Mouse (Mus musculus): ENCODE data around the gene Stk24. TPM values are rescaled to one million over a fixed set of nuclear protein-coding genes. Genes with fewer than 3 reads are reported as not detected.

Gene Stk24
- polyA plus RNA-seq, 1 experiment from 2014 or later, result 47.9 TPM

GRCm38 (mm10) chr14:121251099-121251498, 128.7 kb downstream of the Stk24 start:
- no peaks in the 10 kb centered on the region for H3K27me3 ChIP-seq (ENCODE audit: control insufficient read depth, insufficient read depth, low read length)
- no peak for ATAC-seq (replicated peaks; ENCODE audit: insufficient number of reproducible peaks, low FRiP score, low TSS enrichment, low read depth)
- WGBS, result 85% methylated on average over 5 of the region's 5 CpGs
- no peak for DNase-seq (ENCODE audit: low spot score)
- H3K9ac ChIP-seq (replicated peaks; ENCODE audit: low read length), result no peak overlapping the region
- no peak overlapping the region for H3K27ac ChIP-seq (replicated peaks; ENCODE audit: low read depth, low read length)
- H3K36me3 ChIP-seq (replicated peaks; ENCODE audit: control insufficient read depth, insufficient read depth, low read depth, low read length), result no peaks in the 10 kb centered on the region; the same call in 1 of the 2 replicates
- H3K4me2 ChIP-seq (ENCODE audit: low read depth, low read length), result no peak overlapping the region
- peaks cover 4% of the 10 kb centered on the region; the same call in 1 of the 2 replicates for H3K4me1 ChIP-seq (ENCODE audit: control insufficient read depth, insufficient read depth, low read length)
- H3K4me3 ChIP-seq (ENCODE audit: low read depth, low read length), result no peak overlapping the region
- H3K9me3 ChIP-seq (replicated peaks; ENCODE audit: control insufficient read depth, low read length), result no peaks in the 10 kb centered on the region

GRCm38 (mm10) chr14:121248346-121248745, 131.5 kb downstream of the Stk24 start:
- H3K9ac ChIP-seq (replicated peaks; ENCODE audit: low read length), result no peak overlapping the region
- H3K36me3 ChIP-seq (replicated peaks; ENCODE audit: control insufficient read depth, insufficient read depth, low read depth, low read length), result peaks cover 3% of the 10 kb centered on the region; the same call in 1 of the 2 replicates
- peaks cover 4% of the 10 kb centered on the region; the same call in 1 of the 2 replicates for H3K4me1 ChIP-seq (ENCODE audit: control insufficient read depth, insufficient read depth, low read length)
- WGBS, result 73% methylated on average over 5 of the region's 5 CpGs
- no peak for ATAC-seq (replicated peaks; ENCODE audit: insufficient number of reproducible peaks, low FRiP score, low TSS enrichment, low read depth)
- DNase-seq (ENCODE audit: low spot score), result peak; percentile 22
- no peak overlapping the region for H3K4me3 ChIP-seq (ENCODE audit: low read depth, low read length)
- H3K27ac ChIP-seq (replicated peaks; ENCODE audit: low read depth, low read length), result peak overlapping the region; percentile 23; the same call in 1 of the 2 replicates
- H3K27me3 ChIP-seq (ENCODE audit: control insufficient read depth, insufficient read depth, low read length), result no peaks in the 10 kb centered on the region
- H3K4me2 ChIP-seq (ENCODE audit: low read depth, low read length), result no peak overlapping the region
- H3K9me3 ChIP-seq (replicated peaks; ENCODE audit: control insufficient read depth, low read length), result no peaks in the 10 kb centered on the region

GRCm38 (mm10) chr14:121247287-121247686, 132.5 kb downstream of the Stk24 start:
- Histone ChIP-seq H3K27ac (replicated peaks; ENCODE audit: low read depth, low read length) (0 out of 2 replicates have a peak overlapping the region, but pooled peaks have one; percentile 10), H3K9me3 (replicated peaks; ENCODE audit: control insufficient read depth, low read length) (no peaks in the 10 kb centered on the region), H3K4me3 (ENCODE audit: low read depth, low read length) (no peak overlapping the region), H3K4me2 (ENCODE audit: low read depth, low read length) (no peak overlapping the region), H3K4me1 (ENCODE audit: control insufficient read depth, insufficient read depth, low read length) (peaks cover 4% of the 10 kb centered on the region; the same call in 1 of the 2 replicates), H3K9ac (replicated peaks; ENCODE audit: low read length) (no peak overlapping the region), H3K27me3 (ENCODE audit: control insufficient read depth, insufficient read depth, low read length) (no peaks in the 10 kb centered on the region), H3K36me3 (replicated peaks; ENCODE audit: control insufficient read depth, insufficient read depth, low read depth, low read length) (peaks cover 3% of the 10 kb centered on the region; the same call in 1 of the 2 replicates)
- 35% methylated on average over 7 of the region's 7 CpGs for WGBS
- DNase-seq (ENCODE audit: low spot score) (peak; percentile 85), ATAC-seq (replicated peaks; ENCODE audit: insufficient number of reproducible peaks, low FRiP score, low TSS enrichment, low read depth) (peak; percentile 27; the same call in 1 of the 2 replicates)

- Histone ChIP-seq H3K36me3 (replicated peaks; ENCODE audit: control insufficient read depth, insufficient read depth, low read depth, low read length) (peaks cover 3% of the 10 kb centered on the region; the same call in 1 of the 2 replicates), H3K9me3 (replicated peaks; ENCODE audit: control insufficient read depth, low read length) (no peaks in the 10 kb centered on the region), H3K27me3 (ENCODE audit: control insufficient read depth, insufficient read depth, low read length) (no peaks in the 10 kb centered on the region), H3K9ac (replicated peaks; ENCODE audit: low read length) (no peak overlapping the region), H3K4me1 (ENCODE audit: control insufficient read depth, insufficient read depth, low read length) (peaks cover 4% of the 10 kb centered on the region; the same call in 1 of the 2 replicates), H3K4me3 (ENCODE audit: low read depth, low read length) (no peak overlapping the region), H3K4me2 (ENCODE audit: low read depth, low read length) (no peak overlapping the region), H3K27ac (replicated peaks; ENCODE audit: low read depth, low read length) (no peak overlapping the region)
- WGBS, result 75% methylated on average over 14 of the region's 14 CpGs
- DNase-seq (ENCODE audit: low spot score) (no peak), ATAC-seq (replicated peaks; ENCODE audit: insufficient number of reproducible peaks, low FRiP score, low TSS enrichment, low read depth) (no peak)
Observed at GRCm38 (mm10) chr14:121246048-121246731, 133.6 kb downstream of the Stk24 start.

- 93% methylated on average over 15 of the region's 15 CpGs for WGBS
- Histone ChIP-seq H3K4me1 (ENCODE audit: control insufficient read depth, insufficient read depth, low read length) (peaks cover 4% of the 10 kb centered on the region; the same call in 1 of the 2 replicates), H3K4me3 (ENCODE audit: low read depth, low read length) (no peak overlapping the region), H3K9ac (replicated peaks; ENCODE audit: low read length) (no peak overlapping the region), H3K27me3 (ENCODE audit: control insufficient read depth, insufficient read depth, low read length) (no peaks in the 10 kb centered on the region), H3K4me2 (ENCODE audit: low read depth, low read length) (no peak overlapping the region), H3K27ac (replicated peaks; ENCODE audit: low read depth, low read length) (no peak overlapping the region), H3K9me3 (replicated peaks; ENCODE audit: control insufficient read depth, low read length) (no peaks in the 10 kb centered on the region), H3K36me3 (replicated peaks; ENCODE audit: control insufficient read depth, insufficient read depth, low read depth, low read length) (peaks cover 7% of the 10 kb centered on the region)
- DNase-seq (ENCODE audit: low spot score), result no peak
- ATAC-seq (replicated peaks; ENCODE audit: insufficient number of reproducible peaks, low FRiP score, low TSS enrichment, low read depth), result no peak
Observed at GRCm38 (mm10) chr14:121244104-121244503, 135.7 kb downstream of the Stk24 start.

GRCm38 (mm10) chr14:121239386-121239785, 140.4 kb downstream of the Stk24 start:
- H3K27ac ChIP-seq (replicated peaks; ENCODE audit: low read depth, low read length), result no peak overlapping the region
- H3K27me3 ChIP-seq (ENCODE audit: control insufficient read depth, insufficient read depth, low read length), result no peaks in the 10 kb centered on the region
- no peak overlapping the region for H3K9ac ChIP-seq (replicated peaks; ENCODE audit: low read length)
- ATAC-seq (replicated peaks; ENCODE audit: insufficient number of reproducible peaks, low FRiP score, low TSS enrichment, low read depth) (no peak), DNase-seq (ENCODE audit: low spot score) (no peak)
- no peaks in the 10 kb centered on the region for H3K4me1 ChIP-seq (ENCODE audit: control insufficient read depth, insufficient read depth, low read length)
- no peak overlapping the region for H3K4me2 ChIP-seq (ENCODE audit: low read depth, low read length)
- H3K4me3 ChIP-seq (ENCODE audit: low read depth, low read length), result no peak overlapping the region
- H3K9me3 ChIP-seq (replicated peaks; ENCODE audit: control insufficient read depth, low read length), result no peaks in the 10 kb centered on the region
- H3K36me3 ChIP-seq (replicated peaks; ENCODE audit: control insufficient read depth, insufficient read depth, low read depth, low read length), result peaks cover 7% of the 10 kb centered on the region
- WGBS, result 79% methylated on average over 8 of the region's 8 CpGs

- Histone ChIP-seq H3K4me3 (ENCODE audit: low read depth, low read length) (no peak overlapping the region), H3K9ac (replicated peaks; ENCODE audit: low read length) (no peak overlapping the region), H3K27ac (replicated peaks; ENCODE audit: low read depth, low read length) (no peak overlapping the region), H3K9me3 (replicated peaks; ENCODE audit: control insufficient read depth, low read length) (no peaks in the 10 kb centered on the region), H3K4me2 (ENCODE audit: low read depth, low read length) (no peak overlapping the region), H3K27me3 (ENCODE audit: control insufficient read depth, insufficient read depth, low read length) (no peaks in the 10 kb centered on the region), H3K36me3 (replicated peaks; ENCODE audit: control insufficient read depth, insufficient read depth, low read depth, low read length) (peaks cover 4% of the 10 kb centered on the region), H3K4me1 (ENCODE audit: control insufficient read depth, insufficient read depth, low read length) (no peaks in the 10 kb centered on the region)
- DNase-seq (ENCODE audit: low spot score), result no peak
- 91% methylated on average over 10 of the region's 10 CpGs for whole genome bisulfite sequencing
- ATAC-seq (replicated peaks; ENCODE audit: insufficient number of reproducible peaks, low FRiP score, low TSS enrichment, low read depth), result no peak
Observed at GRCm38 (mm10) chr14:121238727-121239126, 141.1 kb downstream of the Stk24 start.

GRCm38 (mm10) chr14:121236736-121237135, 143.1 kb downstream of the Stk24 start:
- ATAC-seq (replicated peaks; ENCODE audit: insufficient number of reproducible peaks, low FRiP score, low TSS enrichment, low read depth), result no peak
- Histone ChIP-seq H3K9ac (replicated peaks; ENCODE audit: low read length) (no peak overlapping the region), H3K36me3 (replicated peaks; ENCODE audit: control insufficient read depth, insufficient read depth, low read depth, low read length) (peaks cover 8% of the 10 kb centered on the region), H3K27ac (replicated peaks; ENCODE audit: low read depth, low read length) (no peak overlapping the region), H3K4me1 (ENCODE audit: control insufficient read depth, insufficient read depth, low read length) (no peaks in the 10 kb centered on the region), H3K4me3 (ENCODE audit: low read depth, low read length) (no peak overlapping the region), H3K9me3 (replicated peaks; ENCODE audit: control insufficient read depth, low read length) (no peaks in the 10 kb centered on the region), H3K27me3 (ENCODE audit: control insufficient read depth, insufficient read depth, low read length) (no peaks in the 10 kb centered on the region), H3K4me2 (ENCODE audit: low read depth, low read length) (no peak overlapping the region)
- DNase-seq (ENCODE audit: low spot score), result no peak
- WGBS, result 85% methylated on average over 4 of the region's 4 CpGs

All from embryonic facial prominence, embryonic 11.5 days (tissue).